Mouse (Mus musculus) retina, embryonic 14.5 days (tissue): Measurements from ENCODE around the gene Esr2.
A peak's percentile ranks its signal among the peaks of the same experiment; 100 is the strongest.
"Not testable (repeated sequence)": the region's sequence is repeated elsewhere in the genome, so short reads cannot be mapped to it uniquely, and the experiment has no call there.

Experiments used
- DNase-seq: peaks from one replicate; pipeline ENCODE4 v3.0.0-alpha.2; 2015; ENCODE audit warnings: low spot score

The Esr2 gene

DNA sequence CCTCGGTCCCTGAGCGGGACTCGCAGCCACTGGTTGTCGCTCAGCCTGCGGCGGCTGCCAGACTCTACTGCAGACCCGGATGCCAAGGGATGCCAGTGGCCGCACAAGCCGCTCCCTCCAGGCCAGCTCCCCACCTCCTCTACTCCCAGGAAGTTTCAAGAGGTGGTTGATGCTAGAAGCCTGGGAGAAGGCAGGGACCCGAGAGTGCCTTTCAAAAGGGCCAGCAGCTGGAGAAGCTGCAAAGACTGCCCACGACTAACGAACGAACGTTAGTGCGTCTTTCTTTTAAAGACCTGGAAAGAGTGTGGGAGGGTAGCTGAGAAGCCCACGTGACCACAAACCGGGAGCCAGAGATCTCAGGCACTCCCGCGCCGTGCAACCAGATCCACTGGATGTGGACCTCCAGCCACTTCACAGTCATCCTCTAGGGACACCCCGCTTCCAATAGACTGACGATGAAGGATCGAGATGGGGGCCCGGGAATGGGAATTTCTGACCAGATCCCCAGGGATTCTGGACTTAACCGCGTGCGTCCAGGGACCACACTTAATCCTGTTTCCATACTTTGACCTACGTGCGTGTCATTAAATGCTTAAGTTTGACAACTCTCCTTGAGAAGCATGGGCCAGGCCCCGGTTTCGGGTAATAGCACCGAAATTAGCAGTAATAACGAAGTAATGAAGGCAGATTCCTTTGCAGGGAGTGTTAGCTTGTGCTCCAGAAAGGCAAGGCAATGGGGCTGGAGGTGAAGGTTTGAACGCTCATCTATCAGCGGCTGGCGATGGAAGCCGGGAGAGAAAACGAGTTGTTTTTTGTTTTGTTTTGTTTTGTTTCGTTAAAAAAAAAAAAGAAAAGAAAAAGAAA lies at the start of gene Esr2:
TSS of gene Esr2 (minus strand) at position 260 of the 864 bp plus-strand sequence.
- peak; percentile 60 for DNase-seq

DNA sequence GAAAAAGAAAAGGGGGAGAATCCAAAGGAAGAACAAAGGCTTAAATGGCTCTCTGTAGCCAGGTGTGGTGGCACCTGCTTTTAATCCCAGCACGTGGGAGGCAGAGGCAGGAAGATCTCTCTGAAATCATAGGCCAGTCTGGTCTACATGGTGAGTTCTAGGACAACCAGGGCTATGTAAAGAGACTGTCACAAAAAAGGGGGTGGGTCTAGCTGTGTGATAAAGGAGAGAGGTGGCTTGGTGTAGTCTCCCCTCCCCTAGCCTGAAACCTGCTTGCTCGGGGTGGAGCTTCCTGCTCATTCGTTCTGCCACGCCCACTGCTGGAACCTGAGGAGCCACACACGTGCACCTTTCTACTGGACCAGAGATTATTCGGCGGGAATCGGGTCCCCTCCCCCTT lies 45.0 kb upstream of the Esr2 start:
- not testable (repeated sequence) for DNase-seq

DNA sequence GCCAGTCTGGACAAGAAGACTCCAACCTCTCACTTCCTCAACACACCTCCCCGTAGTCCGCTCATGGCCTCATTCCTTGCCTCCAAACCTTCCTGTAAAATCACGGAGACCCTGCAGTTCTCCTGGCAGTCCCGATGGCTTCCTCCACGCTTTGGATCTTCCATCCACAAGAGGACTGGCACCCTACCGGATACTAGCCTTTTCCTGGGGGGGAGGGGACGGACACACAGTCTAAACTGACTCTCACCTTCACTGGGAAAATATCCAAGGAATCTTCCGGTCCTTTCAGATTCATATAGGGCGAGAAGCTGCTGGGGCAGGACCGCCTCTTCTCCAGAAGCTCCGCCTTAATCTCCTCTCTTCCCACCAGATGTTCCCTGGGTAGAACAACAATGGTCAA lies 39.7 kb upstream of the Esr2 start:
- DNase-seq: no peak

DNA sequence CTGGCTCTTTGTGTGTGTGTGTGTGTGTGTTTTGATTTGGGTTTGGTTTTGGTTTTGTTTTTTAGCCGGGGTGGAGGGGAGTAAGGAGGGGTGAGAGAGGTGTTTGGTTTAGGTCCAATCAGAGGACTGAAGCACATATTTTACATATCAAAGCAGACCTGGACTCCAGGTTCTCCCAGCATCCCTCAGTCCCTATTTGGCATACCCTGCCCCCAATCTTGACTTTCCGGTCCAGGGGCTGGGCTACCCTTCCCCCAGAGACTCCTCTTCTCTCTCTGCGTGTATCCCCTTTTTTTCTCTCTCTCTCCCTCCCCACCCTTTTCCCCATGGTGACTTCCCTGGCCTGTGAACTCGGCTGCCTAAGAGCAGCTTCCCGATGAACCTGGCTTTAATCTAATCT lies 38.1 kb upstream of the Esr2 start:
- DNase-seq: no peak

DNA sequence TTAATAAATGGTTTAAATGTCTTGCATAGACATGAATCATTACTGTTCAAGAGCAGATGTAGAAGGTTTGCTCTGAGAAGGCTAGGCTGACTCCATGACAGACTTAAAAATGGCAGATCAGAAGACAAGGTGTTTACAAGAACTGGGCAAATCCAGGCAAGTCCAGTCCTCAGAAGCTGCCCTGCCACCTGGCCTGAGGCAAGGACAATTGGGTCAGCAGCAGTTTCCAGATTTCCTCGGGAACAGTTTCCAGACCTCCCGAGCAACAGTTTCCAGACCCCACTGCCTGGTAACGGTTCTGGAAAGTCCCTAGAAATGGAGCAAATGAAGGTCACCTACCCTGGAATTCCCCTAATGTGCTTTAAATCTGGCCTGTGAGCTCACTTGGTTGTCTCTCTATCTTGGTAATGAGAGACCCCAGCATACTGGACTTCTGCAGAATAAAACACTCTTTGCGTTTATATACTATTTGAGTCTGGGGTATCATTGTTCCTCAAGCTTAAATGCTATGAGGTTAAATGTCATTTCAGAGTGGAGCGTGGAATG lies 32.4 kb upstream of the Esr2 start:
- DNase-seq: no peak

DNA sequence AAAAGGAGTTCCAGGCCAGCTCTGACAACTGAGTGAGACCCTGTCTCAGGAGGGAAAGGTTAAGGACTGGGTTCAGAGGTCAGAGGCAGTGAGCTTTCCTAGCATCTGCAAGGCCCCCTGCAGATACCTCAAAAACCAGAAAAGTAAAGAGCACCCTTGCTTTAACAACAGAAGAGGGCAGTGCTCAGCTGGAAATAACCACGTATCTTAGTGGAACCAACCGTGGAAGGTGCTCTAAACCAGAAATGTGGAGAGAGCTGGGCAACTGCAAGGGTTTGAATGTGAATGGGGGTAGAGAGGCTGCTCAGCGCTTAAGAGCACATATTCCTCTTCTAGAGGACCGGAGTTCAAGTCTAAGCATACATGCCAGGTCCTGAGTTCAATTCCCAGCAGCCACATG lies 23.3 kb upstream of the Esr2 start:
- no peak for DNase-seq

DNA sequence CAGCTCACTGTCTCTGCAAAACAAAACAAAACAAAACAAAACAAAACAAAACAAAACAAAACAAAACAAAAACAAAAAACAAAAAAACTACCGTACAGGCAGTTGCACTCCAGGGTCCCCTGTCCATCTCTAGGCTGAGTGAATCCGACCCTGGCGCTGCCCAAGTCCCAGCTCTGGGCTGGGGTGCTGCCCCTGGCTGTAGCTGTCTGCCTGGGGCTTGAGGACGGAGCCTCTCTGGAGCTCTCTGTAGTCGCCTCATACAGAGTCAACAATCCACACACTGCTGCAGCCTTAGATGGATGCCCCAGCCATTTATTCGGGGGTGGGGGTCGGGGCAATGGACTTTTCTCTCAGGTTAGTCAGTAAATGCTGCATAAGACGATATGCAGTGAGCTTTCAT lies 20.0 kb upstream of the Esr2 start:
- no peak for DNase-seq

DNA sequence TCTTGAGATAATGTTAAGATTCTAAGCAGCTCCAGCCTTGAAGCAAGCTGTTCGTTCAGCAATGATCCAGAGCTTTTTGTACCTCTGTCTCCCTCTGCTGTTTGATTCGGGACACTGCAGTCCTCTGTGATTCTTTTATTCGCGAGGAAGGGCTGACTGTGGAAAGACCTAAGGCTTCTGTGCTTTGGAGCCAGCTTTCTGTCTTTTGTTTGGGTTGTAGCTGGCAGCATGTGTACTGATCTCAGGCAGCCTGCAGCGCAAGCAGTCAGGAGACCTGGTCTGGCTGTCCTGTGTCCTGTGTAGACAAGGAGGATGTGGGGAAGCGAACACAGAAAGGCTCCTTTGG lies 19.6 kb upstream of the Esr2 start:
- peak; percentile 92 for DNase-seq

DNA sequence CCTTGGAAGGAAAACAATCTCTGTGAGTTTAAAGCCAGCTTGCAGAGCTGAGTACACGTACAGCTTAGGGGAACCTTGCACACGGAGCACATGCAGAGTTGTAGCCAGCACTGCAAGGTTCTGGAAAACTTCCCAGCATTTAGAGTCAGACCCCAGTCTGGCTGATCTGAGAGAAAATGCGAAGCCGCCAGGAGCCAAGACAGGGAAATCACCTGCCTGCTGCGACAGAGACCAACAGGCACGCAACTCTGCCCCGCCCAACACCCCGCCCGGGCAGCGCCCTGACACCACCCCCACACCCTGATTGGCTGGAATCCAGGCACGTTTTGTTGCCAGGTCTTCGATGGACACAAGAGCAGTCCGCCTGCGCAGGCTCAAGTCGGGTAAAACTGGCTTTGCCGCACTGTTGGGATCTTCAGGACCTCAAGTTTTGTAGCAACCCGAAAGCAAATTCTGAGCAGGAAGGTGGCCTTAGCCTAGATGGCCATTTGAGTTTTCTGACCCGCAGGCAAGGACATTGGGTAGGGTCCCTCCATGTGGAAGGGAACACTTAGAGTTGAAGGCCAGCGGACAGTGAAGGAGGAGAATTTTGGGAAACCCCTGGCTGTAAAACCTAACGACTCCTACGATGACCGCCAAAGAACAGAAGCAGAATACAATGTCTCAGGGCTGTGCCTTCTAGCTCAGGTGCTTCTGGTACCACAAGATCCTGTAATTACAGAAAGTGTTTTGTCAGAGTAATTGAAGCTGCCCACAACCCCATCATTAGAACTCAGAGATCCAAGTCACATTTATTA lies 19.1 kb upstream of the Esr2 start:
- DNase-seq: peak; percentile 78

DNA sequence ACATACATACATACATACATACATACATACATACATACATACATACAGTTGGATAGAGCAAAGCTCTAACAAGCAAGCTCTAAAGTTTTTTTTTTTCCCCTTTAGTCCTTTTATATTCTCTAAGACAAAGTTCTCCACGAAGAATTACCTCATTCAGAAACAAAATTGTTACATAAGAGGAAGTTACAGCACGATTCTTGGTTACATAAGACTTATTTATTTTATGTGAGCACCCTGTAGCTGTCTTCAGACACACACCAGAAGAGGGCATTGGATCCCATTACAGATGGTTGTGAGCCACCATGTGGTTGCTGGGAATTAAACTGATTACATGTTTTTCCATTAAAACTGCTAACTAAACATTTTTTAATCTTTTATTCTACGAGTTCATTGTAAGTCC lies 17.5 kb upstream of the Esr2 start:
- no peak for DNase-seq

DNA sequence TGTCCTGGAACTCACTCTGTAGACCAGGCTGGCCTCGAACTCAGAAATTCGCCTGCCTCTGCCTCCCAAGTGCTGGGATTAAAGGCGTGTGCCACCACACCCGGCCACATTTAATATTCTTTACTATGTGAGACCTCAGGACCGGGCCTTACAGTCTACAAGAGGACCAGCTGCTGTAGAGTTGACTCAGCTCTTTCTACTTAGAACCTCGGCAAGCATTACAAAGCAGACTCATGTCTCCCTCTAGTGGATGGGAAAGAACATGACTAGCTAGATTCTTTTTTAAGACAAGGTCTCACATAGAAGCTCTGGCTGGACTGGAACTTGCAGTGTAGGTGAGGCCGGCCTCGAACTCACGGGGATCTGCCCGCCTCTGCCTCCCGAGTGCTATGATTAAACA lies 13.9 kb upstream of the Esr2 start:
- DNase-seq: peak; percentile 79

DNA sequence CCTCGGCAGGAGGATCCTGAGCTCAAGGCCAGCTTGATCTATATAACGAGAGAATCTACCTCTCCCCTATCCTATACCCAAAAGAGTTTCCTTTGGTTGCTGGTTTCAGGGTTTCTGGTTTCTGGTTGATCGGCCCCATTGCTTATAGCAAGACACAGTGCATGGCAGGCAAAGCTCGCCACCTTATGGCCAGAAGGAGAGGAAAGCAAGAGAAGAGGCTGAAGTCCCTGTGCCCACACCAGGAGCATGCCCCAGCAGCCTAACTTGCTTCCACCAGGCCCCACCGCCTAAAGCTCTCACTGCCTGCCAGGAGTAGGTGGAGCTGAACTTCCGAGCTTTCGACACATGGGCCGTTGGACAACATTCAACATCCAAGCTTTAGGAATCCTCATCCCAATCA lies 10.8 kb upstream of the Esr2 start:
- DNase-seq: peak; percentile 60

DNA sequence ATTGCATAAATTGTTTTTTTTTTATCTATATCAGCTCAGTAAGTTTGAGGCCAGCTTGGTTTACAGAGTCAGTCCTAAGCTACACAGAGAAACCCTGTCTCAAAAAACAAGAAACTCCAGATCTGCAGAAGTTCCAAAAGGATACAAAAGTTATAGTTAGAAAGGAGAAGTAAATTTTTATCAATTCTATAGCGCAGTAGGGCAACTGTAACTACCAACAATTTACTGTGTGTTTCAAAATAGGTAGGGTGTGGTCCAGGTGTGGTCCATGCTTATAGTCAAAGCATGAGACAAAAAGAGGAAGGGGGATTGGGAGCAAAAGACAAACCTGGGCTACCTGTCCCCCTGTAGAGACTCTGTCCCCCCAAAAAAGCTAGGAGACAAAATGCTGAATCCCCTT lies 9.4 kb upstream of the Esr2 start:
- no peak for DNase-seq

DNA sequence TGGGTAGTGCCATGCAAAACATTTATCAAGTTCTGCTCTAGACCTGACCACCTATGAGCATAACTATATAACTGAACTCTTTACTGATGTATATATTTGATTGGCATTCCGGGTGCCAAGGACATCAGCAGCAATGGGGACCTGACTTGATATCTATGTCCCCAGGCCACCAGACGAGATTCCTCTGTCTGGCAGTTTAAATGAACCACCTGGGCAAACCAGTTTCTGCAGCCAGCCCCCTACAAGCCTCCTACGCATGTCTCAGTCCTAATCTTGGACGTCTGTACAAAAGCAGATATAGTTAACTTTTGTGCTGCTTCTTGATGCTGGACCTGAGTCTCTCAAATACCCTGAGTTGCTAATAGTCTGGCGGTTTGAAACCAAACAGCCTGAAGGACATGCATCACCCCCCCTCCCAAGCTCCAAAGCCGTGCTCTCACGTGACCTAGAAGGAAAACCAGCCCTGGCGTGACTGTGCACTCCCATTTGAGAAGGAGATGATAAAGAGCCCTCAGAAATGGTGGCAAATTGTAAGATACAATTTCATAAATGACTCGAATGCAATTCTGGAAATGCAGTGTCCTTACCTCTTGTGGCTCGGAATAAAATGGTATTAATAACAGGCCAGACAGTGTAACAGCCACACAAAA lies 8.2 kb upstream of the Esr2 start:
- DNase-seq: no peak

DNA sequence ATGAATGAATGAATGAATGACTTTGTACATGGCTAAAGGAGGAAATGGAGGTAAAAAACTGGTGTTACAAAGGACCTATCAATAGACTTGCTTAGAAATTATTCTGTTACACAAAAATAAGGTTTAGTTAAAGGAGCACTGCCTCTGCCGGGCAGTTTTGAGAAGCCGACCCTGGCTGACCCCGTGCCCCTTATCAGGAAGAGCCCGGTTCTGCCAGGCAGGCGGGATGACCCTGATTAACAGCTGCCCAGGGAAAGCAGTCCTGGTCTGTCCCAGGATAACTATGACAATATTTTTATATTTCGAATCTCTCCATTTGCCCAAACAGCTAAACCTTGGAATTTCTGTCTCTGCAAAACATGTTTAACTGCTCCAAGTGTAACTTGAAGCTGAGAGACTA lies 7.2 kb upstream of the Esr2 start:
- DNase-seq: no peak

DNA sequence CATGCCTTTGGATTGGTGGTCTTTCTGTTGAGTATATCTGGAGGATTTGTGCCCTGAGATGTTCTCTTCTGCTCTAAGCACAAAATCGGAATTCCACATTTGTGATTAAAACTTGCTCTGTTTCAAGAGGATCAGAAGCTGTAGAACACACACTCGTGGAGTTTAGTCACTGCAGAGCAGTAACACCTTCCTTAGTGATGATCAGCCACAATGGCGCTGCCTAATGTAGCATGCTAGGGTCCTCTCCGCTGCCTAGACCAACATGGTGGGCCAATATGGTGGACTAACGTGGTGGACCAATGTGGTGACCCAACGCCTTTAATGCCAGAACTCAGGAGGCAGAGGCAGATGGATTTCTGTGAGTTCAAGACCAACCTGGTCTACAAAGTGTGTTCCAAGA lies 5.8 kb upstream of the Esr2 start:
- no peak for DNase-seq

DNA sequence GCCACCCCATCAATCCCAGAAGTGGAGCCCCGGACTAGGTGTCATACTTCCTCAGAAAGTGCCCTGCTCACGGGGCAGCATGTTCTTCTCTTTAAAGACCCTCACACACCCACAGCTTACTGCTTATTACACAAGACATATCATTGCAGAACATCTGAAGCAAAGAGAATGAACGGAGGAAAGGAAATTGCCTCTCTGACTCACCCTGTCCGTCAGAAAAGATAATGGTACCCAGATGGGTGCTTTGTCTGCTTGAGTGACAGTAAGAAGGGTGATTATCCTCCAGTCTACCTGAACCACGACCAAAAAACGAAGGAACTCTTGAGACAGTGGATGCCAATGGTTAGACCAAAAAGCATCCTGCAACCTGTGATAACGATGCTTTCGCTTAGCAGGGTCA lies 4.4 kb upstream of the Esr2 start:
- no peak for DNase-seq

DNA sequence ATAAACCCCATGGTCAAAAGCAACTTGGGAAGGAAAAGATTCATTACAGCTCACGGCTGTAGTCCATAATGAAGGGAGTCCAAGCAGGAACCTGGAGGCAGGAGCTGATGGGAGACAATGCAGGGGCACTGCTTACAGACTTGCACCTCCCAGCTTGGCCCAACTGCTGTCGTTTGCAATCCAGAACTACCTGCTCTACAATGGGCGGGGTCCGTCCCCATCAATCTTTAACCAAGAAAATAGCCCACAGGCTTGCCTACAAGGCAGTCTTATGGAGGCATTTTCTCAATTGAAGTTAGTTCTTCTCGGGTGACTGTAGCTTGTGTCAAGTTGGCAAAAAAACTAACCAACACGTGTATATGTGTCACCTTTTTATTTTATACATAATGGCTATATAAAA lies 3.4 kb upstream of the Esr2 start:
- DNase-seq: no peak

DNA sequence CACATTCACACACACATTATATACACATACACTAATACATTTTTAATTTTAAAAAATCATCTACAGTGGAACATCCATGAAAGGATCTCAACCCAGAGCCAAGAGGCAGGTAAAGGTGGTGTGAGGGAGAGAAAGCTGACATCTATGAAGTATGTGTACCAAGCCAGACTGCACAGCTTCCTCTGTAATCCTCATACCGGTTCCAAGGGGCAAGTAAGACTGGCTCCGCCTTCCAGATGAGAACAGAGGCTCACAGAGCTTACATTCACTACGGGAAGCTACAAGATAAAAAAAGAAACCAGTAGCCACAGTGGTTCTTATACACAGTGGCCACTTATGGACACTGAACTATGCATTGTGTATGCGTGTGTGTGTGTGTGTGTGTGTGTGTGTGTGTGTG lies 2.5 kb upstream of the Esr2 start:
- no peak for DNase-seq

DNA sequence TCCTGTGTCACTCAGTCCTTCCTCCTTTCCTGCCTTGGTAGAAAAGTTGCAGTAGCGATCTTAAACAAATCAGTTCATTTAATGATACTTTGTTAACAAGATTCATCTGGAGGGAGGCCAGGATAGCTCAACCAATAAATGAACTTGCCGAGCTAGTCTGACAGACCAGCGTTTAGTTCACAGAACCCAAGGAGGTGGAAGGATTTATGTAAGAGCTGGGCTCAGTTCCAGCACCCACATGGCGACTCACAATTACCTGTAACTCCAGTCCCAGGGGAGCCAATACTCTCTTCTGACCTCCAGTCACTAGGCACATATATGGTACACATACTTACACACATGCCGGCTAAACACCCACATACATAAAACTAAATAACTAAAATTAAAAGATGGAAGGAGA lies 2.0 kb upstream of the Esr2 start:
- no peak for DNase-seq

DNA sequence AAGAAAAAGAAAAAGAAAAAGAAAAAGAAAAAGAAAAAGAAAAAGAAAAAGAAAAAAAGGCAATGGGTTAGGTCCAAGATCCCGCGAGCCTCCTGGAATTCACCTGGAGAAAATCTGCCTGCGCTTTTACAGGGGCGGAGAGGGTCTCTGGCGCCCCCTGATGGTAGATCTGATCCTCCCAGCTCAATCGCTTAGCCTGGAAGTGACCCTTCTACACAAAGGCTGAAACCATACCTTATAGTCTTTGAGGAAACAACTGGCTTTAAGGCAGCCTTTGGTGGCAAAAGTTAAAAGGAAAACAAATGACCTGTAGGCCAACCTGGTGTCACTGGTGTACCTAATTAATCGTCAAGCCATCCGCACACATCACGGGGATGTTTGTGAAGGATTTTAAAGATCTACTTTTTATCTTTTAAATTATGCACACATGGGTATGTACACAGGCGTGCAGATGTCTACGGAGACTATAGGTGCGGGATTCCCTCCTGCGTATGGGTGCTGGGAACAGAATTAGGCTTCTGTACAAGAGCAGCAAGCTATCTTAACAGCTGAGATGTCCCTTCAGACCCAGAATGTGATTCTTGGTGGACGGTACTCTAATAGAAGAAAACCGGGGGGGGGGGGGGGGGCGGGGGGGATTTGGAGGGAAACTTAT lies 932 bp upstream of the Esr2 start:
- peak; percentile 91 for DNase-seq

DNA sequence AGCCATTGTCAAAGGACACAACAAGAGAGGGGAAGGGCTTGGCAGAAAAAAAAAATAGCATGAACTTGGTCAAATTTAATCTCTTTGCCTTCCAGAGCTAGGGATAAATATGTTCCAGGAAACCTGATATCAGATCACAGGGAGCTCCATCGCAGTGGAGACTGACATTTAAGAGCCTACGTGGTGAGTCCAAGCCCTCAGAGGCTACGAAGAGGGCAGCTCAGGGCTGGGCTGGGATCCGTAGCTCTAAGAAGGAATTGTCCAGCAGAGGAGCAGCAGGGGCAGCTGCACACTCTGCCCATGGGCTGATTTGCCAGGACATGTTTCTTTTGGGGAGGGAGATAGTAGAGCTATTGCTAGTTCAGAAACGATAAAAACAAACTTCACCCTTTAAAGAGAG lies 11.4 kb downstream of the Esr2 start:
- DNase-seq: no peak
